Mouse (Mus musculus) intestine, embryonic 14.5 days (tissue): ENCODE measurements at regions not wholly inside any gene's neighbourhood (a gene's known extent, or its start where the extent isn't known, plus 50 kb on each side); places are given as distances from the start of the nearest gene placed in this dataset.
"Not testable (repeated sequence)": the region's sequence is repeated elsewhere in the genome, so short reads cannot be mapped to it uniquely, and the experiment has no call there.

Experiments
- ATAC-seq: fragments of 200-750 bp; cut with Nextera tagmentation; replicated peaks from 2 replicates; pipeline ENCODE4 v1.8.0; 2017; ENCODE audit warnings: low read depth, moderate number of reproducible peaks, moderate TSS enrichment, moderate library complexity; ENCODE audit not compliant: low FRiP score, low TSS enrichment
- DNase-seq: peaks from one replicate; pipeline ENCODE4 v3.0.0-alpha.2; 2018; ENCODE audit warnings: low spot score
- H3K27ac ChIP-seq: fragments of 300-500 bp; sonication (generic); 2 replicates; pipeline ENCODE4 v1.5.1; 2014; ENCODE audit warnings: low read depth, mild to moderate bottlenecking, control low read depth
- H3K27me3 ChIP-seq: fragments of 300-500 bp; sonication (generic); replicated peaks from 2 replicates; pipeline ENCODE4 v1.6.1; 2014; ENCODE audit warnings: low read length, control low read depth; ENCODE audit not compliant: control insufficient read depth, insufficient read depth
- H3K36me3 ChIP-seq: fragments of 300-500 bp; sonication (generic); 2 replicates; pipeline ENCODE4 v1.6.1; 2014; ENCODE audit warnings: low read length, control low read depth; ENCODE audit not compliant: control insufficient read depth, insufficient read depth
- H3K4me1 ChIP-seq: fragments of 300-500 bp; sonication (generic); replicated peaks from 2 replicates; pipeline ENCODE4 v1.6.1; 2014; ENCODE audit warnings: low read length, control low read depth, mixed read lengths; ENCODE audit not compliant: control insufficient read depth, insufficient read depth
- H3K4me2 ChIP-seq: fragments of 300-500 bp; sonication (generic); 2 replicates; pipeline ENCODE4 v1.6.1; 2014; ENCODE audit warnings: low read length
- H3K4me3 ChIP-seq: fragments of 300-500 bp; sonication (generic); 2 replicates; pipeline ENCODE4 v1.5.1; 2014; ENCODE audit warnings: low read depth, low read length, control low read depth, mixed read lengths
- H3K9ac ChIP-seq: fragments of 300-500 bp; sonication (generic); 2 replicates; pipeline ENCODE4 v1.6.1; 2014; ENCODE audit warnings: mild to moderate bottlenecking, low read length
- H3K9me3 ChIP-seq: fragments of 300-500 bp; sonication (generic); 2 replicates; pipeline ENCODE4 v1.6.1; 2016; ENCODE audit warnings: low read length, control low read depth; ENCODE audit not compliant: control insufficient read depth
- WGBS: fragments of 180-500 bp; shearing (Covaris S2); extraction: QIAGEN DNeasy Blood & Tissue Kit; methylation state at CpG from one replicate; pipeline ENCODE4 v1.1.7; 2014; 5-methylcytosine and 5-hydroxymethylcytosine counted together

GRCm38 (mm10) chr5:68326998-68327593 lies 295.5 kb downstream of the Grxcr1 start:
- WGBS, result 87% methylated on average over 2 of the region's 2 CpGs
- Histone ChIP-seq H3K9me3 (no peaks in the 10 kb centered on the region), H3K4me1 (no peaks in the 10 kb centered on the region), H3K4me2 (no peak overlapping the region), H3K27ac (no peak overlapping the region), H3K27me3 (no peaks in the 10 kb centered on the region), H3K9ac (no peak overlapping the region), H3K4me3 (no peak overlapping the region), H3K36me3 (no peaks in the 10 kb centered on the region)
- DNase-seq (no peak), ATAC-seq (no peak)

- H3K9ac ChIP-seq, result no peak overlapping the region
- DNase-seq (no peak), ATAC-seq (no peak)
- H3K4me3 ChIP-seq, result no peak overlapping the region
- no peaks in the 10 kb centered on the region for H3K36me3 ChIP-seq
- no peak overlapping the region for H3K4me2 ChIP-seq
- no peaks in the 10 kb centered on the region for H3K9me3 ChIP-seq
- H3K27me3 ChIP-seq, result no peaks in the 10 kb centered on the region
- WGBS, result 90% methylated on average over 3 of the region's 3 CpGs
- no peak overlapping the region for H3K27ac ChIP-seq
- no peaks in the 10 kb centered on the region for H3K4me1 ChIP-seq
These were observed 297.7 kb downstream of the Grxcr1 start for GRCm38 (mm10) chr5:68329311-68329710.

- 63% methylated on average over 2 of the region's 2 CpGs for WGBS
- no peaks in the 10 kb centered on the region for H3K9me3 ChIP-seq
- no peak for ATAC-seq
- H3K4me2 ChIP-seq, result no peak overlapping the region
- H3K27ac ChIP-seq, result no peak overlapping the region
- H3K4me3 ChIP-seq, result no peak overlapping the region
- no peaks in the 10 kb centered on the region for H3K27me3 ChIP-seq
- H3K36me3 ChIP-seq, result no peaks in the 10 kb centered on the region
- DNase-seq, result no peak
- no peaks in the 10 kb centered on the region for H3K4me1 ChIP-seq
- no peak overlapping the region for H3K9ac ChIP-seq
These were observed 298.2 kb downstream of the Grxcr1 start for GRCm38 (mm10) chr5:68329828-68330227.

GRCm38 (mm10) chr5:68350921-68351320 lies 319.3 kb downstream of the Grxcr1 start:
- Histone ChIP-seq H3K36me3 (no peaks in the 10 kb centered on the region), H3K27ac (no peak overlapping the region), H3K4me2 (no peak overlapping the region), H3K4me3 (no peak overlapping the region), H3K27me3 (no peaks in the 10 kb centered on the region), H3K4me1 (no peaks in the 10 kb centered on the region), H3K9ac (no peak overlapping the region), H3K9me3 (no peaks in the 10 kb centered on the region)
- WGBS, result 80% methylated on average over 2 of the region's 2 CpGs
- DNase-seq, result no peak
- ATAC-seq, result no peak

- H3K9me3 ChIP-seq, result no peaks in the 10 kb centered on the region
- H3K27ac ChIP-seq, result no peak overlapping the region
- no peak overlapping the region for H3K4me3 ChIP-seq
- no peaks in the 10 kb centered on the region for H3K36me3 ChIP-seq
- no peak for DNase-seq
- ATAC-seq, result no peak
- 37% methylated on average over 5 of the region's 5 CpGs for WGBS
- H3K4me2 ChIP-seq, result no peak overlapping the region
- H3K9ac ChIP-seq, result no peak overlapping the region
- H3K27me3 ChIP-seq, result no peaks in the 10 kb centered on the region
- no peaks in the 10 kb centered on the region for H3K4me1 ChIP-seq
These were observed 320.2 kb downstream of the Grxcr1 start for GRCm38 (mm10) chr5:68351793-68352192.

- Histone ChIP-seq H3K27me3 (no peaks in the 10 kb centered on the region), H3K4me1 (no peaks in the 10 kb centered on the region), H3K36me3 (no peaks in the 10 kb centered on the region), H3K4me2 (no peak overlapping the region), H3K4me3 (no peak overlapping the region), H3K9me3 (no peaks in the 10 kb centered on the region), H3K27ac (no peak overlapping the region), H3K9ac (no peak overlapping the region)
- WGBS, result 80% methylated on average over 4 of the region's 4 CpGs
- ATAC-seq (no peak), DNase-seq (no peak)
These were observed 321.6 kb downstream of the Grxcr1 start for GRCm38 (mm10) chr5:68353211-68353610.

- H3K27me3 ChIP-seq, H3K4me2 ChIP-seq, H3K4me3 ChIP-seq, H3K9me3 ChIP-seq, H3K4me1 ChIP-seq, H3K27ac ChIP-seq, DNase-seq, ATAC-seq, H3K36me3 ChIP-seq, H3K9ac ChIP-seq: not testable (repeated sequence)
- 59% methylated on average over 3 of the region's 3 CpGs for WGBS
These were observed 322.2 kb downstream of the Grxcr1 start for GRCm38 (mm10) chr5:68353816-68354215.

- ATAC-seq, result no peak
- no peak overlapping the region for H3K4me2 ChIP-seq
- 77% methylated on average over 3 of the region's 3 CpGs for WGBS
These were observed 330.1 kb downstream of the Grxcr1 start for GRCm38 (mm10) chr5:68361581-68362211.

GRCm38 (mm10) chr5:68373082-68373481 lies 341.4 kb downstream of the Grxcr1 start:
- H3K4me3 ChIP-seq, result no peak overlapping the region
- H3K9ac ChIP-seq, result no peak overlapping the region
- H3K4me2 ChIP-seq, result no peak overlapping the region
- H3K9me3 ChIP-seq, result no peaks in the 10 kb centered on the region
- WGBS, result 80% methylated on average over 2 of the region's 2 CpGs
- H3K36me3 ChIP-seq, result no peaks in the 10 kb centered on the region
- H3K4me1 ChIP-seq, result no peaks in the 10 kb centered on the region
- H3K27ac ChIP-seq, result no peak overlapping the region
- ATAC-seq, result no peak
- no peaks in the 10 kb centered on the region for H3K27me3 ChIP-seq
- DNase-seq, result no peak

More at GRCm38 (mm10) chr5:68361581-68362211, 330.1 kb downstream of the Grxcr1 start:
- no peaks in the 10 kb centered on the region for H3K27me3 ChIP-seq
- no peaks in the 10 kb centered on the region for H3K36me3 ChIP-seq
- H3K4me1 ChIP-seq, result no peaks in the 10 kb centered on the region
- no peak overlapping the region for H3K27ac ChIP-seq
- H3K4me3 ChIP-seq, result no peak overlapping the region
- H3K9ac ChIP-seq, result no peak overlapping the region
- no peaks in the 10 kb centered on the region for H3K9me3 ChIP-seq
- DNase-seq, result no peak
